Mouse (Mus musculus): ENCODE data around the gene Tbx4.

DNA sequence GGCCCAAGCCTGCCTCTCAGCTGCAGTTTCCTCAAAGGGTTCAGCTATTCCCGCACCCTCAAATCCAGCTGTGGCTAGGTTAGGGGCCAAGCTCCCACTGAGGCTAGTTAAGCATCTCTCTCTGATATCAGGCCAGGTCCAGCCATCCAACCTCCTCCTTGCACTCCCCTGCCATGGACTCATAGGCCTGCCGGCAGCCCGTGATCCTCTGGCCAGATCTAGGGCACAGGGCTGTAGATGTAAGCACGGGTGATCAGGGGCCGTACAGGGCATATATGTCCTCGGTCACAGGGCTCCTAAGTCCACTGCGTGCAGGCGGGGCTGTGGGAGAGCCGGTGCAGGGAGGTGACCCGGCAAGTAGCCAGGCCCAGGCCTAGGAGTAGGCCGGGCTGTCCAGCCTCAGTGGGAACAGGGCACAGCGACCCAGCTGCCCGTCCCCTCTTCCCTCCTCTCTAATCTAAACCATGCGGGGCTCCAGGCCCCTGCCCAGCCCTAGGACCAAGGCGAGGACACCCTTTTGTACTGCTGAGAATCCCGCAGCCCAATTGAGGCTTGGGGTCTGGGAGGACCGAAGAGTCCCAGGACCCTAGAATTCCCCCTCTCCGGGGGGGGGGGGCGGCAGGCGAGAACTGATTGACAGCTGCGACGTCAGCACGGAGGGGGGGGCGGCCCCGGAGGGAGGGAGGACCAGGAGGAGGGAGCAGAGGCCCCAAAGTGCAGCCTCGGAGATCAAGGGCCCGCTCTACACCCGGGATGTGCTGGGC, at the start of gene Tbx4:
- TF ChIP-seq EP300 (IDR thresholded peaks at IDR 0.05; ENCODE audit: low read depth) (no peak), CTCF (IDR thresholded peaks at IDR 0.05; ENCODE audit: low read depth) (no peak)
